Mouse (Mus musculus) adrenal gland, adult 2 months (tissue): ENCODE measurements at regions not wholly inside any gene's neighbourhood (a gene's known extent, or its start where the extent isn't known, plus 50 kb on each side); places are given as distances from the start of the nearest gene placed in this dataset.

Experiments used
- DNase-seq: peaks from one replicate; pipeline ENCODE4 v3.0.0; 2021

- no peak for DNase-seq
Measured at GRCm38 (mm10) chr12:16268621-16269165, 342.1 kb downstream of the Lpin1 start.

GRCm38 (mm10) chr12:16261465-16261864 lies 349.3 kb downstream of the Lpin1 start:
- no peak for DNase-seq

- peak; percentile 27 for DNase-seq
Measured at GRCm38 (mm10) chr12:16260981-16261380, 349.8 kb downstream of the Lpin1 start.

- DNase-seq, result no peak
Measured at GRCm38 (mm10) chr12:16260501-16260900, 350.3 kb downstream of the Lpin1 start.

- peak; percentile 21 for DNase-seq
Measured at GRCm38 (mm10) chr12:16250621-16251020, 360.1 kb downstream of the Lpin1 start.

GRCm38 (mm10) chr12:16250096-16250495 lies 360.7 kb downstream of the Lpin1 start:
- no peak for DNase-seq

GRCm38 (mm10) chr12:16239792-16240191 lies 371.0 kb downstream of the Lpin1 start:
- DNase-seq, result no peak

- no peak for DNase-seq
Measured at GRCm38 (mm10) chr12:16237498-16237897, 373.3 kb downstream of the Lpin1 start.

GRCm38 (mm10) chr12:16233559-16233958 lies 377.2 kb downstream of the Lpin1 start:
- no peak for DNase-seq

- DNase-seq, result no peak
Measured at GRCm38 (mm10) chr12:16232828-16233227, 377.9 kb downstream of the Lpin1 start.

GRCm38 (mm10) chr12:16232051-16232450 lies 378.7 kb downstream of the Lpin1 start:
- DNase-seq, result no peak

- no peak for DNase-seq
Measured at GRCm38 (mm10) chr12:16231093-16231492, 379.7 kb downstream of the Lpin1 start.

- no peak for DNase-seq
Measured at GRCm38 (mm10) chr12:16225428-16225827, 385.3 kb downstream of the Lpin1 start.

GRCm38 (mm10) chr12:16222836-16223450 lies 387.8 kb downstream of the Lpin1 start:
- DNase-seq, result peak; percentile 6

GRCm38 (mm10) chr12:16222205-16222604 lies 388.6 kb downstream of the Lpin1 start:
- no peak for DNase-seq

- DNase-seq, result no peak
Measured at GRCm38 (mm10) chr12:16221142-16221541, 389.6 kb downstream of the Lpin1 start.

- no peak for DNase-seq
Measured at GRCm38 (mm10) chr12:16220561-16220960, 390.2 kb downstream of the Lpin1 start.

GRCm38 (mm10) chr12:16218906-16219305 lies 391.9 kb downstream of the Lpin1 start:
- DNase-seq, result no peak

GRCm38 (mm10) chr12:16210553-16210952 lies 393.8 kb upstream of the Trib2 start:
- no peak for DNase-seq

GRCm38 (mm10) chr12:16210111-16210510 lies 393.4 kb upstream of the Trib2 start:
- DNase-seq, result no peak

GRCm38 (mm10) chr12:16204941-16205340 lies 388.2 kb upstream of the Trib2 start:
- no peak for DNase-seq

GRCm38 (mm10) chr12:16196917-16197316 lies 380.2 kb upstream of the Trib2 start:
- DNase-seq, result no peak

GRCm38 (mm10) chr12:16191803-16192389 lies 375.2 kb upstream of the Trib2 start:
- no peak for DNase-seq

GRCm38 (mm10) chr12:16190706-16191105 lies 374.0 kb upstream of the Trib2 start:
- no peak for DNase-seq
